Mouse (Mus musculus) ovary, adult 18-20 months (tissue): ENCODE data around the gene Hist1h1t.
"Not testable (repeated sequence)": the region's sequence is repeated elsewhere in the genome, so short reads cannot be mapped to it uniquely, and the experiment has no call there.

ENCODE experiments used
- DNase-seq: peaks from one replicate; pipeline ENCODE4 v3.0.0; 2022; ENCODE audit warnings: low spot score, mixed read lengths

Gene Hist1h1t

DNA sequence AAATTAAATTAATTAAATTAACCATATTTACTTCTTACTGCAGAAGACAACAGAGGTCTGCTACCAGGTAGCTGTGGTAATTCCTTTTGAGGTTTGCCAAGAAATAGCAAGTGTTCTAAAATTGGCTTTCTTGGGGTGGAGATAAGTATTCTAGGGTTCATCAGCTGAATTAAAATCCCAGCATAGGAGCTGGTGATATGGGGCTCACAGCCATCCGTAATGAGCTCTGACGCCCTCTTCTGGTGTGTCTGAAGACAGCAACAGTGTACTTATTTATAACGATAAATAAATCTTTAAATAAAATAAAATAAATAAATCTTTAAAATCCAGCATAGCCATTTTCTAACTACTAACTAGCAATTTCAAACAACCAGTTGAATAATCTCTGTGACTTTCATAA lies 4.2 kb downstream of the Hist1h1t start:
- no peak for DNase-seq

- peak; percentile 48 for DNase-seq
These were observed 5.3 kb downstream of the Hist1h1t start for GRCm38 (mm10) chr13:23700786-23701520.

GRCm38 (mm10) chr13:23702220-23702619 lies 6.6 kb downstream of the Hist1h1t start:
- DNase-seq: no peak

GRCm38 (mm10) chr13:23702801-23703200 lies 7.2 kb downstream of the Hist1h1t start:
- DNase-seq: not testable (repeated sequence)

DNA sequence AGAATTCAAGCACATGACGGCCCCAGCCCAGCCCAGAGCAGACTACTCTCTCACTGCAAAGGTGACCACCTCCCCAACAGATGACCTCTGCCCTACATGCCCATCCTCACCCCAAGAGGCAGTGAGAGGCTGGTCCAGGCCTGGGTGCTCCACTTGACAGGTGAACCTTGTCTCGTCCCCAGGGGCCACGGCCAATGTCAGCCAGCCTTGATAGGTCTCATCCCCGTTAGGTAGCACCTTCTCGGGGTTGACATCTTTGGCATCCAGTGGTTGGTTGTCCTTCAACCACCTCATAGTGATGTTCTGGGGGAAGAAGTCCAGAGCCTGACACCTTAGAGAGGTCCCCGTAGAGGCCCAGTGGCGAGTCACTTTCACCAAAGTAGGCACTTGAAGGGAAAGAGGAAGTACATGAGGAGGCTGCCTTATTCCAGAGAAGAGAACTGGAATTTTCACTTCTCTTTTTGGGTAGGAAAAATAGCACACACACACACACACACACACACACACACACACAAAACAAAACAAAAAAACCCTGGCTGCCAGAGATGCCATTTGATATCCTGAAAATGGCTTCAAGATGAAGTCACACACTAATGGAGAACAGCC lies 10.2 kb downstream of the Hist1h1t start:
- DNase-seq: no peak

DNA sequence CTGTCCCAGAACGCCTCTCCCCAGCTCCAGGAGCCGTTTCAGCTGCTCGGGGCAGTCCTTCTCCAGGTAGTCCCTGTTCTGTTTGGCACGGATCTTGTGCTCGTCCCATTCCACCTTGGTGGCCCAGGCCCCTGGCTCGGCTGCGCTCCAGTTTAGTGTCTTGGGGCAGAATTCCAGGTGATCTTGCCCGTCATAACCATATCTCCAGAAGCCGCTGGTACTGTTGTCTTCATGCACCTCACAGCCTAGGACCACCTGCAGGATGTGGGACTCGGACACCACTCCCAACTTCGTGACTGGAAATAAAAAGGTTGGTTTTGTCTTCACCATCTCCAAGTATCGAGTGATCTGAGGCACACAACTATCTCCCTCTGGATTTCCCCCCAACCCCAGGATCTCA lies 11.2 kb downstream of the Hist1h1t start:
- DNase-seq: no peak

- no peak for DNase-seq
These were observed 12.4 kb downstream of the Hist1h1t start for GRCm38 (mm10) chr13:23708041-23708440.

- DNase-seq: no peak
These were observed 13.0 kb downstream of the Hist1h1t start for GRCm38 (mm10) chr13:23708654-23709053.

- DNase-seq: no peak
These were observed 14.2 kb downstream of the Hist1h1t start for GRCm38 (mm10) chr13:23709714-23710373.

DNA sequence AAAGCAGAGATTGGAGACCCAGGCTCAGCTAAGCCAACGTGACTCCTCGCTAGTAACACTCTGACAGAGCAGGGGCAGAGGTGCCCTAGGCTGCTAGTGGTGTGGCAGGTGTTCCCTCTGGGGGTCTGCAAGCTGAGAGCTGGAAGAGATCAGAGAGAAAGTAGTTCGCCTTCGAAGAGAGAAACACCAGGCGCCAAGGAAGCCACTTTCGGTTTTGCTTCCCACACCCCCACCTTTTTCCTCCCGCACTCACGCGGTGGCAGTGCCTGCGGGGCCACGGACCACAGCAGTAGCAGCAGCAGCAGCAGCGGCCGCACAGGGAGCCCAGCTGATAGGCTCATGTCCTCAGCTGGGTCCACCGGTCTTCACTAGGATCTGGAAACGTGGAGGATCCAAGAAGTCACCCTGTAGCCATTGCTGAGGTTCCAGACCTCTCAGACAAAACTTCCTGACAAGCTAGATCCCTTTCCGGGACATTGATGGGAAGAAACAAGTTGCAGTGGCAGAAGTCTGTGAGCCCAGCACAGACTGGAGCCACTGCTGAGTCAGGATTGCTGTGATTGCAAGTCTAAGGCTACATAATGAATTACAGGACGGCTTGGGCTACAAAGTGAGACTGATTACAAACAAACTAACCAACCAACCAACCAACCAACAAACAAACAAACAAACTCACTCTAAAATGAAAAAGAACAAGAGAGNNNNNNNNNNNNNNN lies 14.9 kb downstream of the Hist1h1t start, which contains the start of gene Hfe:
Gene Hfe (minus strand): TSS at position 481 of the 716 bp plus-strand sequence.
- no peak for DNase-seq

- no peak for DNase-seq
These were observed 20.8 kb downstream of the Hist1h1t start for GRCm38 (mm10) chr13:23716261-23717042.

GRCm38 (mm10) chr13:23717176-23717575 lies 21.6 kb downstream of the Hist1h1t start:
- no peak for DNase-seq

GRCm38 (mm10) chr13:23717593-23718245 lies 22.1 kb downstream of the Hist1h1t start:
- DNase-seq: not testable (repeated sequence)

DNA sequence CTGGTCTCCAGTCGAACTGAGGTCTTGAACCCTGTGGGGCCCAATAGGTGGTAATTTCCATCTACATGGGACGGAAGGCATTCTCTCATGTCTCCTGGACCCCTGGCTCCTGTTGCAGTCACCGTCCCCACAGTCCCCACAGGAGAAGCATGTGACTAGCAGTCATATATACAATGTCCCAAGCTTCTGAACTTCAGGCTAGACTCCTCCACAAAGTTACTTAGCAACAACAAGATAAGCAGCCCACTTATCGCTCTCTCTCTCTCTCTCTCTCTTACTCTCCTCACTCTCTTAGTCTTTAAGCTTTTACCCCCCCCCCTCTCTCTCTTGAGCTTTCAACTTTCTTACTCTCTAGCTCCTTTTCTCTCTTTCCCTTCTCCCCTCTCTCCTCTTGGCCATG lies 28.6 kb downstream of the Hist1h1t start:
- DNase-seq: no peak

DNA sequence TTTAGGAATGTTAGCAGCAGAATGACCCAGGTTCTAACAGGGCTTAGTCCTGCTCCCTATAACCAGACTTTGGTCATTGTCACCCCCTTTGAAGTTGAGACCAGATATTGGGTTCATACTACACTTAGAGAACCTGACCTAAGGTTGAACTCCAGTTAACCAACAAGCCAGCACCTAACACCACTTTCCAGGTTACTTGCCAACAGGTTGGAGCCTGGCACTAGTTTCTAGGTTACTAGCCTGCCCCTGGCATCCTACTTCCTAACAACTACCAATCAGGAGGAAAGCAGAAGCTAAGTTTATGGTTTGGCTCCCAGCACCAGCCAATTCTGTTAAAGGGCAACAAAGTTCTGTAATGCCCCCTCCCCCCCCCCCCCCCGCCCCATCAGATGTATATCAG lies 29.6 kb downstream of the Hist1h1t start:
- DNase-seq: no peak

DNA sequence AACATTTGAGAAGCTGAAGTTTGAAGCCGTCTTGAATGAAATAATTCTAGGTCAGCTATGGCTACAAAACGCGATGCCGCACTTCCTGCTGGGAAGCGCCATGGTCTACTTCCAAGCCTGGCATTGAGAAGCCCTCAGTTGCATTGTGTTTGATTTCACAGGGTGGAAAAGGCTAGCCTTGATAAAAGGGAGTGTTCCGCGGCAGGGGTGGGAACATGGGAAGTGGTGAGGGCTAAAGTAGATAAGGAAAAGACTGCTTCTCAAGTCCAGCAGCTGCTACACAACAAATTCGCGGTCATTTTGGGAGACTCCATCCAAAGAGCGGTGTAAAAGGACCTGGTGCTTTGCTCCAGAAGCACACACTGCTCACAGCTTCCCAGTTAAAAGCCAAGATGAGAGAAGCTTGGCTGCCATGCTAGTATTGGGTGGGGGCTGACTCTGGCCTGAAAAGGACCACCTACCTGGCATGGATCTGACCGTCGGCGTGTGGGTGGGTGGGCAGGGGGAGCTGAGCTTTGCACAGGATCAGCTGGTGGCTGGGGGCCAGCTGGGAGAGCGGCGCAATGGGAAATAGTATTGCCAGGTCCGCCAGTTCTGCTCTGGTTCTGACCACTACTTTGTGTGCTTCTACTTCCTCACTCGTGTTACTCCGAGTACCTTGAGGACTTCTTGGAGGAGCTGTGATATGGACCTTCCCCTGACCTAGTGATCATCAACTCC lies 33.0 kb downstream of the Hist1h1t start:
- DNase-seq: no peak

DNA sequence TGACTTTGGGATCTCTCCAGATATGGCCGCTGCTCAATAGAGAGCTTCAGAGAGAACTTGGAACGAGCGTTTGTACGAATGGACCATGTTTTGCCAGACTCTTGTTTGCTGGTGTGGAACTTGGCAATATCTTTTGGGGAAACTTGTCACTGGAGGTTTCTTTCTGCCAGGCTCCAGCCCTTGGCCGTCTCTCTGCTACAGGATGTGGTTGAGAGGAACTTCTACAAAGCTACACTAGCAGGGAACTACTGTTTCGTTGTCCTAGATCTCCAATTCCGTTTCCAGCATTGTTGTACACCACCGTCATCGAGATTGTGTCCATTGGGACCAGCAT lies 33.5 kb downstream of the Hist1h1t start:
- no peak for DNase-seq

GRCm38 (mm10) chr13:23729706-23730105 lies 34.1 kb downstream of the Hist1h1t start:
- DNase-seq: no peak

DNA sequence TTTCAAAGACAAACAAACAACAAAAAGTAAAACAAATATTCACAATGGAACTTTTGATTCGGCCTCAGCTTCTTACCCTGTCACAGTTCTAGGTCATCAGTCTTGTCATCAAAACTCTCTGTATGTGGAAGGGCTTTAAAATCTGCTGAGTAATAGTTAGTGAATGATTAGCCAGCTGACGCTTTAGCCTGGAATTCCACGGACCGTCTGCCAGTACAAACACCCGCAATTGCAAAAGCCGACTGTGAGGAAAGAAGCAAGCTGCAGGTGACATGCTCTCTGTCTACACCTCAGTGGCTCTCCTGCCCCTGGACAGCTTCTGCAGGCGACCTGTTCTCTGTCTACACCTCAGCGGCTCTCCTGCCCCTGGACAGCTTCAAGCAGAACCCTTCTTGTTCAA lies 34.9 kb downstream of the Hist1h1t start:
- DNase-seq: no peak

DNA sequence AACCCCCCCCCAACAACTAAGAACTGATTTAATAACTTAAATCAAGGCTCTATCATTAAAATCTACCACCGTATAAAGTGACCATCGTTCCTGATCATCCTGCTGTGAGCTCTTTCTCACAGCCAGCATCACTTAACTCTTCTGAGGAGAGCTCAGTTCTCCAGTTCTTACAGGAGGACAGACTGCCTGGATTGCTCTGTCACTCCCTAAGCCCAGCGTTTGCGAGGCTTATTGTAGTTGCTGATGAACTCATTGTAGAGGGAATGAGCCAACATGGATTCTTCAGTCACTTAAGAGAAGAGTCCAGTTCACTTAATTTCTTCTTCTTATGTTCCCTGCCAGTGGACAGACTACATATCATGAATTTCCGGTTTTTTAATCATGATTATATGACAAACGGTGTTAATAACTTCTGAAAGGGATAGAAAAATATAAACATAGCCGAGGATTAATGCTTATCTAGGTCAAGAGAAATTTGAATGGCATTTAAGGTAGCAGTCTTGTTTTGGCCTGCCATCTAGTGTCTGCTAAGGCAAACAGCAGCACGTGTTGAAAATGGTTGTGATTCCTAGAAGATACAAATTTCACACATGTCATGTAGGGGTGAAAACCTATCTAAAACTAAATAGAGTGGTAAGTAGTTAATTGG lies 36.7 kb downstream of the Hist1h1t start:
- no peak for DNase-seq
